Mouse (Mus musculus) spleen, postnatal 14 days (tissue): ENCODE results near the gene Focad.

Experiments used
- DNase-seq, 2 experiments: peaks; one replicate each; pipeline ENCODE4 v3.0.0; 2021 to 2022; ENCODE audit warnings: low spot score in 2 of 2

Gene Focad

DNA sequence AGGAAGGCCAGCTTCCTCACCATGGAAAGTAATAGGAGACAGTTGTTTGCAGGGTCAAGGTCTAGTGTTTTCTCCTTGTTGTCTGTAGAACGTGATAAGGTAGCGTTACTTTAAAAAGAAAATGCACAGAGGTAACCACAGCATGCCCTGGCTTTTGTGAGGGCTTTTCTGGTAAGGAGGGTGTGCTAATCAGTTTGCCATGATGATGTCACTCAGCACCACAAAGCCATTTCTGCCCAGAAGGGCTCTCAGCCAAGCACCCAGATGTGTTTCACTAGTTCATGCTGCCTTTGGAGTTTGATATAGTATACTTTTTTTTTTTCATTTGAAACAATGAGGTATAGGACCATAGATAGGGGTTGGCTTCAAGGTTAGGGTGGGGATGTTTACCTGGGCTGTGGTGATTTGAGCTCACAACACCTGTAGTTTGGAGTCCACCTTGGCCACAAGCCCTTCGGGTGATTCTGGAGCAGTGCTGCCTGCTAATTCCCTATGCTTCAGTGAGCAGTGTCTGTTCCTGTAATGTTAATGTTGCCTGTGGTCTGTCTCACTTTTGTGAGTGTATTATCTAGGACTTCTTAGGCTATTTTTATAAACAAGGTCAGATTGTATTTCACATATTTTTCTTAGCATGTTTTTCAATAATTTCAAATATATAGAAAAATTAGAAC lies 61.2 kb downstream of the Focad start:
- DNase-seq: no peak

DNA sequence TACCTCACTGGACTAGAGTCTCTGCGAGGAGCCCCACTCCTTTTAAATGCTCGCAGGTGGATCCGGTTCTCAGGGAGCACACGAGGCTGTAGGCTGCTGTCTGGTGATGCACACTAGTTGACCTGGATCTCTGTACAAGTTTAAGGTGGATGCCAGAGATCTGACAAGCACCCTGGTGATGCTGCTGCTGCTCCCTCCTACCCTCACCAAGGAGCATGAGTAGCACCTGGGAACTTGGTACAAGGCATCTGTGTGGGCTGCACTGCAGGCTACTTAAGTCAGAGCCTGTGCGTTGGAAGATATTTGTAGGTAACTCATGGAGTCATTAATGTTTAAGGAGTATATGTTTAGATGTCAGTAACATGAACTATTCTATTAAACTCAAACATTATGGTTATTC lies 62.5 kb downstream of the Focad start:
- no peak for DNase-seq

DNA sequence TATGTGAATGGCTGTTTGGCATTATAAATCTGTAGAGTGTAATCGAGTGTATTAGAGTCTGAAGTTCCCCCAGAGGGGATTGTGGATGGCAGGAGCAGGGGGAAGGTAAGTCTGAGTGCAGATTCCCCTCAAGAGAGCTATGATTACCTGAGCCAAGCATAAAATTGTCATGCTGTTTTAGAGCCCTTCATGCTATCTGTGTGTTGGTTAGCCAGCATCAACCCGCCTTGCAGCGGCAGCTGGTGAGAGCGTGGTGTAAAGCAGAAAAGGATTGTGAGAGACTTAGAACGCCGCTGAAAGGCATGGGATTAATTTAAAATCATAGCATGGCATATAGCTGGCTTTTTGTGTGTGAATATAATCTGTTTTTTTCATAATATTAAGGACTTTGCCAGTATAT lies 63.2 kb downstream of the Focad start:
- no peak for DNase-seq

DNA sequence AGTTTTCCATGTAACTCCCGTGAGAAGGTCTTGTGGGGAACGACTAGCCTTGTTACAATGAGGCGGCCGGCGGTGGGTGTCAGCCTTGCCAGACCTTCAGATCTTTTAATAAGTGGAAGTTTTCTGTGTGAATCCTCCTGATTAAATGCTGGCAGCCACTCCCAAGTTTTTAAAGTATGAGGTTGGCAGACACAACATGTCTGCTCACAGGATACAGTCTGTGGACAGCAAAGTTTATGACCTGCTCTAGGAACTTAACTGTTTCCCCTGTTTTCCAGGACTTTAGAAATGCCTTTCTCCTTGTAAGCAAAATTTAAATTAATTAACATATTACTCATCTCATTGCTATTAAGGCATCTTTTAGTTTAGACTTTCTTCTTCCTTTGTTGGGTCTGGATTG lies 64.8 kb downstream of the Focad start:
- no peak for DNase-seq

DNA sequence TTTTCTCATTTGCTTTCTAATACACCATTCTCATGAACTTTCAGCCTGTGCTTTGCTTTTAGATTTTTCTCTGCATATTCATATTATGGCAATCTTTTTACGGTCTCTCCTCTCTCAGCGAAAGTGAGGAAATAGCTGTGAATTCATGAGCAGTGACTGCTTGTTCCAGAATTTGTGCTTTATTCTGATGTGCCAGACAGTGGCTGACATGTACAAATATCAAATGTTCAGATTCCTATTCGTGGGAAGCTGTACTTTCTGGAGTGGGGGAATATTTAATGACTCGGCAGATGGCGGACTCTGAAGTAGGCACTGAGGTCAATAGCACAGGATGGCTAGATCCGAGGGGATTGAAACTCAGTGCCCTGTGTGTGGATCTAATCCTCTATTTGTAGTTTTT lies 65.3 kb downstream of the Focad start:
- no peak for DNase-seq

DNA sequence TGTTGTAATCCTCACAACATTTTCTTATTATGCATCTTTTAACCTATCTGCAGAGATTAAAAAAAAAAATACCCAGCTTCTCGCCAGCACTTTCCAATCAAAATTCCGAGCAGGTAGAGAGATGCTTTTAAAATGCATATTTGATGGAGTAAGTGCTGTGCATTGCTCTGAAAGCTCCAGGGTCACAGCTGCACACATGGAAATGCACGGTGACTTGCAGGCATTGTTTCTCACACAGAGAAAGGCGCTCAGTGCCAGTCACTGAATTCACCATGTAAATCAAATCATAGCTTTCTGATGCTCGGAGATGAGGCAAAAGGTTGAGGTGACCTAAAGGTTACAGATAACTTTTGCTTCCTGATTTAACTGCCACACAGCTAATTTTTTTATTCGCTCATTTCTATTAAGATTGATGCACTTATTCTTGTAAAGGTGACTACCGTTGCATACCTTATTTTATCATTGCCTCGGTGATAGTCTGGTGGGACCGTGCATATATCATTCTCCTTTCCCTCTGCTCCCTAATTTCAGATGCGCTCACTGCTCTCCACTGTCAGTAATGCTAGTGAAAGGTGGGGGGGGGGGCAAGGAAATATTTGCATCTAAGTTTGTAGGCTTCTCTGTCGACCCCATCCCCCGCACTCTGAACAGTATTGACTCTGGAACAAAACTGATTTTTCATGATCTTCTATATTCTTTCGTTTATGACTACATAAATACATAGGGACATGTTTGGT lies 69.2 kb downstream of the Focad start:
- no peak for DNase-seq

DNA sequence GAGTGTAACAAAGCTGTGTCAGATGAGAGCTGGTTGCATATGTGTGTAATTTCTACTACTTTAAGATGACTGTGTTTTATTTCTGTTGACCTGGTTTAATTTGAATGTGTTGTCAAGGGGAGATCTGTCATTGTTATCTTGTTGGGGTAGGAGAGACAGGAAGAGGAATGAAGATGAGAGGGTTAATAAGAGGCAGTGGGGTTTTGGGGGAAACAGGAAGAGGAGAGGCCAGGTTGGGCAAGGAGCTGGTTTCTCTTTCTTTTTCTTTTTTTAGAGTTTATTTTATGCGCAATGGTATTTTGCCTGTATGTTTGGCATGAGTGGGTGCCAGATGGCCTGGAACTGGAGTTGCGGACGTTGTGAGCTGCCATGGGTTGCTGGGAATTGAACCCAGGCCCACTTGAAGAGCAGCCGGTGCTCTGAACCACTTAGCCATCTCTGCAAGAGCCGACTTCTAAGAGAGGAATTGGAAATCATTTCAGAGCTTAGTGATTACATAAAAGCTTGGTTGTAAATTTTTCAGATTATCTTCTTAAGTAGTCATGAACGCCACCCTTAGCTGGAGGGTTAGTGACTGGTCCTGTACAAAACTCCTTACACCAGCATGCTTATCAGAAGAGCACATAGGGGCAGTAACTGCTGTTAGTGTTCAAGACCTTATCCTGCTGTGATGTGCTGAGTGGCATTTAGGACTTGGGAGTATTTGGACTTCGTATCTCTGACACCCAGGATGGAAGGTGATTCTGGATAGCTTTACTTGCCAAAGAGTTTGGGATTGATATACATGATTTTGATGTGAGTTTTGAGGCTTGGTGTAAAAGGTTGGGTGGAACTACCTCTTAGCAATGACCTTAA lies 72.8 kb downstream of the Focad start:
- DNase-seq: no peak

DNA sequence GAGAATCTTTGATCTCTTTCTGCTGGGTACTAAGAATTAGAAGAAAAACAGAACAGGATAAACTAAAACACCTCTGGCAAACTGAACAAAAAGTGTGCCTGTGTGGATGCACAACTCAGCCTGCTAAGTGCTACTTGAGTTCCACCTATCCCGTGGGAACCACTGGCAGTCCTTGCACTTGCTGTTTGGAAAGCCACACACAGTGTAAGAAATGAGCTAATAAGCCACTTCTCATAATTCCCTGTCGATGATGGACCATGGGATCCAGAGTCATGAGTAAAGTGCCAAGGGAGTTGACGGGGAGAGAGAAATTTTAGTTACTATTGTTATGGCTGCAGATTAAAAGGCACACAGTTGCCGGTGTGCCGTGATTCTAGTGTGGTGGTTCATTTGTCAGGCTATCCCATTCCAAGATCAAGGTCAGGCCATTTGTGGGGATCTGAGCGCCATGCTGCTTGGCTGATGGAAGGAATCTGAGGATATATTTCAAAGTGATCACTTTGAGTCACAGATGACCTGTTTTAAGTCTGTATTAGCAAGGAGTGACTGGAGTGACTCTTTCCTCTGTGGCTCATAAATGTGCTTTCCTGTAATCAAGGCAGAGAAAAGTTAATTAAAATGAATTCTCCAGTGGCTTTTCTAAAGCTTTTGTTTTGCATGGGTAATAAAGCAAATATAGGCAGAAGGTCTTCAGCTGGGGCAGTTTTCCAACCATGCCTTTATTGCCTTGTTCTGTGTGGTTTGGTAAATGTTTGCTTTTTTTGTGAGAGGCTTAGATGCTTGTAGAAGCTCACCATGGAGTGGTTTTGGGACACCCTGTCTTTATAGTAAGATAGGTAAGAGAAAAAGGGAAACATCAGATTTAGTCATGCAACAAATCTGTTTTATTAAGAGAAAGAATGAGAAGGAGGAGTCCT lies 80.9 kb downstream of the Focad start:
- no peak for DNase-seq

DNA sequence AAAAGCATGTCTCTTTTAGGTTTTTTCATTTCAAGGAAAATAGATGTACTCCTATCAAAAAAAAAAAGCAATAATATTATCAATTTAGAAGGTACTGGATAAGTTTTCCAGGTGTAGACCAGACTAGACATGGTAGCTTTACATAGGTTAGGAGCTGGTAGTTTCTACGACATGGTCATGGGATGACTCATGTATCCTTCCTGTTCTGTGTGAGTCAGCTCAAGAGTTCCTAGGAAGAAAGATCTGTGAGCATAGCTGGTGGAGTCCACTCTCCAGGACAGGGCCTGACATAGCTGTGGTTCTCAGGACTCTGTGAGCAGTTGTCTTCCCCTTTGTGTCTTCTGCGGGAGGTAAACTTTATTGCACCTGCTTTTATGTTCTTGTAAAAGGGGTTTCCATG lies 84.9 kb downstream of the Focad start:
- no peak for DNase-seq

DNA sequence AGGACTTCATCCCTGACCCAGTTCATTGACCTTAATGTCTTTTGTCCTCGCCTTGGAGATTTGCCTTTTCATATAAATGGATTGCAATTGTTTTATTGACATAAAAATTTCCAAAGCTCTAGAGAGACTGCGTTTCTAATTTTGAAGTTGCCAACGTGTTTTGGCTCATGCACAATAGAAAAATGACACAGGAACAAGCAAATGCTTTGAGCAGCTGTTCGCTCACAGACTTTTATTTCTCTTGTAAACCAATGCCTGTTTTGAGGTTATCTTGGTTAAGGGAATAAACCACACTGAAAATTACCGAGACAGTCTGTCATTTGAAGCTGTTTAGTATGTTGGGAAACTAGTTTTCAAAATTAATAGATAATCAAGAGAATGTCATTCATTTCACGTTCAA lies 89.9 kb downstream of the Focad start:
- no peak for DNase-seq

DNA sequence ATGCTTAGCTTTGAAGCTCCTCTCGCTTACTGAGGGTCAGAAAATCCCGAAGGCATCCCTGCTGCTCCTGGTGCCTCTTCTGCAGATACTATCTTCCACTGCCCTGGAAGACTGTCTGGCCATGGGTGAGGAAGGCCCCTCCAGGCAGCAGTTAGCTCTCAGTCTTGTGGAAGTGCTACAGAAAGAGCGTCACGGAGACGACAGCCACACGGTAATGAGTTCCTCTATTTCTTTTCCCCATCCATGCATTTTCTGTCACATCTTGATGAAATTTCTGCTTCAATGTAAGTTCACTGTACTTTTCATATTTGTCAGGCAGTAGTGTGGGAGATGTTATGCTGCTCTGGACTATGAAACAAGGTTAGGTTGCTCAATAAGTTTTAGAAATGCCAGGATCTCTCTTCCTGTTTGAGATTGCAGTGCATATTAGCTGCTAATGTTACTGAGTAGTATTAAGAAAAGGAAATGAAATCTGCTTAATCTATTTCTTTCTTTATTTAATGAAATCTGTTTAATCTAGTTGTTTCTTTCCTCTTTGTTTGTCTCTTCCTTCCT lies 91.5 kb downstream of the Focad start:
- DNase-seq: no peak

DNA sequence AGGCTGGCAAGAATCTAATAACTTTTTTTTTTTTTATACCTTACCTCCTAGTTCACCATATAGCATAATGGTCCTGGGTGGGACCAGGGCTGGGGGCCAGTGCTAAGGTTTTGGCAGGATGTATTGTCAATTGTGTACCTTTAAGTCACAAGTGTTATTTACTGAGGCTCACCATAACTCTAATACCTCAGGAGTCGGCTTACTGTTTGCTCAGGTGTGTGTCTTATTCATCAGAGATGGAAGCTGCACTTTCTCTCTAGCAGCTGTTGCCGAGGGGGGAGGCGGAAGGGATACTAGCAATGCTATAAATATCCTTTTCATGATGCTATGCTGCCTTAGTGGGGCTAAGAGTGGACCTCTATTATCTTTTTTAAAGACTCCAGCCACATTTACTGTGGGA lies 93.2 kb downstream of the Focad start:
- DNase-seq: no peak

DNA sequence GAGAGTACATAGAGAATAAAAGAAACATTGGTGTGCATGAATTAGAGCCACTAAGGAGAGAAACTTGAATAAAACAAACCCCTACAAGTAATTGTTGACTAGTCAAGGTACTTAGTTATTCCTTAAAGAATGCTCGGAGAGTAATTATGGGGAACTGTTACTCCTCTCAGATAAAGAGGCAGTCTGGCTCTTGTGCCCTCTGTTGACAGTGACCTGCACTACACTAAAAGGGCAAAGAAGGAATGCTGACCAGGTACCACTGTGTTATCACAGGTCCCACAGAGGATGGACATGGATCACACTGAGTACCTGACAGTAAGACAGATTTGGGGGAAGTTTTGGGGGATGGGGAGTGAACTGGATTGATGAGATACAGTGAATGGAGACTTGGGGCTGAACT lies 95.1 kb downstream of the Focad start:
- no peak for DNase-seq

DNA sequence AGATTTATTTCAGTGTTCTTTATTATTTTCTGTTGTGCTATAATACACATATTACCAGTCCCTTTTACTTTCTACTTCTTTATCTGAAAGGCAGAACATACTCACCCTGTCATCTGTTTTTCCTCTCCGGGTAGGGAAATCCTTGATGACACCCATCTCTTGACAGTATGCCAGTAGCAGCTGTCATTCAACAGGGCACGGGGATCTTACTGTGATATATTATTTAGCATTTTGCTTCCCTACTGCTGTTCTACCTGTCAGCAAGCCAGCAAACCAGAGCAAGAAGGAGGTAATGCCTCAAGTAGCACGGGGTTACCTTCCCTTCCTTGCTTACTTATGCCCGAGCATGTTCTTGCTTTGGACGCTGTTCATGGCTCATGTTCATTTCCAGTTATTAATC lies 99.8 kb downstream of the Focad start:
- DNase-seq: no peak

DNA sequence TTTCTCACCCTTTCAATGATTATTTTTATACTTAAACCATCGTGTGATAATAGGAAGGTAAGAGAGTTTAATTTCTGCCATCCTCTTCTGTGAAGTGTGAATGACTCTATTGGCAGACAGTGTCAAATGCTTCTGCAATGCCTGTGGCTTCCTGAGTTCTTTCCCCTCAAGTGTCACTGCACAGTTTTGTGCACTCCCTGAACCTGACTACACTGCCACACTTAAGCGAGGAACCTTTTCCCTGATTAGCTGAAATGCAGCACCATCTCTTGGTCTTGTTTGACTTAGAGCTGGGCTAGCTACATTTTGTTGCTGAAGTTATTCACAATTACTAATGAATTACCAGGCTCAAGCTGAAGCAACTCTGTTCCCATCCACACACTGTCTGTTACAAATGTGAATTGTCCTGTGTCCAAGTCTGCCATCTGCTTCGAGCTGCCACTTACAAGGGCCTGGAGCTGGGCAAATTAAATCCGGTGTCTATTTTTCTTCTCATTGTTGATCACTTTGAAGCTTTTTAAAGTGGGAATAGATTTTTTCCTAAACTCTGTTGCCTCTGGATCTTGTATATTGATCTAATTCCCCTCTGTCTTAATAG lies 101.6 kb downstream of the Focad start:
- DNase-seq: no peak

DNA sequence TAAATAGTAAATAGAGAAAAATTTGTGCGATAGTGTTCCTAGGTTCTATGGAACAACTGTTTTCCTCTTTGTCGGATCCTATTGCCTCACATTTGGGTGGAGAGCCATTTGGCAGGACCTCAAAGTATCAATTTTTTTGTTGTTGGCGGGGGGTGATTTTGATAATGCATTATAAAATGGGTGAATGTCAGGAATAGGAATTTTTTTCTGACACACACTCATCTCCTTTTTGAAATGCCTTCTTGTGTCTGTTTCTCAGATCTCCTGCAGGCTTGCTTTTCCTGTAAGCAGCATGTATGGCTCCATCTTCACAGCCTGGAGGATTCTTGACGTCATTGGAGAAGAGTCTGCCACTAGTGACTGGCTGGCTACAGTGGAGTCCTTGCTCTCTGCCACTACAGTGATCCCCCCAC lies 102.1 kb downstream of the Focad start:
- no peak for DNase-seq

DNA sequence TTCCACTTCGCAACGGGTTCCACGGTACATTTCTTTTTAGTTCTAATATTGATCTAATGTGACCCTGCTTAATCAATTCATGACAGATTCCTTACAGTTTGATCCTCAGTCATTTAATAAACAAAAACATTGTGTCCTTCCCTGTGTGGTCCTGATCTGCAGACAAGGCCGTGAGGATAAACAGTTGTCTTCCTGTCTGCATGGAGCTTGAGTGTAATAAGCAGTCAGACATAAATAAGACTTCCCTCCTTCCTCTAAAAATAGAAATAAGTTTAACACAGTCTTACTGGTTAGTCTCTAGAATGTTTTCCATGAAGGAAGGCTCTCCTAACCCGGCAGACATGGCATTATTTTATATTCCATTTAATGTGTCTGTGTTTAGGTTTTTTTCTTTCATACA lies 102.8 kb downstream of the Focad start:
- no peak for DNase-seq

DNA sequence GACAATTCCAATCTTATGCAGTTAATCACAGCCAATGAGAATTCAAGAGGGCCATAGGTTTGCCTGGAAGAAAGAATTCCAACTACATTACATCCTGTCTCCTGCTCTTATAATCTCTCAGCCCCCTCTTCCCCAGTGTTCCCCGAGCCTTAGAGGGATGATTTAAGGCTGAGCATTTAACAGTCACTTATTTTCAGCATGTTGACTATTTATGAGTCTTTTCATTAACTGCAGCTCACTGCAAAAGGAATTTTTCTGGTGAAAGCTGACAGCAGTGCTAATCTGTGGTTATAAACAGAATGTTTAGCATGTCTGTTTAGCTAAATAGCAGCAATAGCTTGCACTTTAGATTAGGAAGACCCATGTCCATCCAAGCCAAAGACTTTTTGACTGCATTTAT lies 104.8 kb downstream of the Focad start:
- no peak for DNase-seq

DNA sequence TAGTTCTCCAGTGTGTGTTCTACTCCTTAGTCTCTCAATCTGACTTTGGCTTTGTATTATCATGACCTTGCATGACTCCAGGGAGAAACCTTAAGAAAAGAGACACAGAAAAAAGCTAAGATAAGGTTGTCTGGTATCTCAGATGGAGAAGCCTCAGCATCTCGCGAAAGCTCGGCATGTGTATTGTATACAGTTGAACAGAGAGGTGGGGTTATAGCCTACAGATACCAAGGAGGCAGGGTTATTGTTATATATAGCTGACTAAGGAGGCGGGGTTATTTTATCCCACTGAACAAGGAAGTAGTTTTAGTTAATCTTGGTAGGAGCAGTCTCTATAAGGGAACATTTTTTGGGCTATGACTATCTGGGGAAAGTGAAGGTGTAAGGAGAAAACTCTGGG lies 106.6 kb downstream of the Focad start:
- DNase-seq: no peak

DNA sequence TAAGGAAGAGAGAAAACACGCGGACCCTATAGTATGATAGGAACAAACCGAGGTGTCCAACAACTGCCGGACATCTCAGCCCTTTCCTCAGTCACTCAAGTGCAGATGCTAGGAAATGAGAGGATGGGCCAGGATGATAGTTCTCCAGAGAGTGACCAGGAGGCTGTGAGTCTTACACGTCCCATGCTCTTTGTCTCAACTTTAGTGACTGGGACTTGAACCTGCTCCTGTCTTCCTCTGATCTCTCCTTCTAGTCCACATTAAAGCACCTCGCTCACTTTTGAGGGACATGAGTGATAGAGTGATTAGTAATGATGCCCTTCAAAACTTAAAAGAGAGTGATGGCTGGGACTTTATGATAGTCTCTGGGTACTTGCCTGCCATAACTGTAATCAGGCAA lies 114.2 kb downstream of the Focad start:
- no peak for DNase-seq

DNA sequence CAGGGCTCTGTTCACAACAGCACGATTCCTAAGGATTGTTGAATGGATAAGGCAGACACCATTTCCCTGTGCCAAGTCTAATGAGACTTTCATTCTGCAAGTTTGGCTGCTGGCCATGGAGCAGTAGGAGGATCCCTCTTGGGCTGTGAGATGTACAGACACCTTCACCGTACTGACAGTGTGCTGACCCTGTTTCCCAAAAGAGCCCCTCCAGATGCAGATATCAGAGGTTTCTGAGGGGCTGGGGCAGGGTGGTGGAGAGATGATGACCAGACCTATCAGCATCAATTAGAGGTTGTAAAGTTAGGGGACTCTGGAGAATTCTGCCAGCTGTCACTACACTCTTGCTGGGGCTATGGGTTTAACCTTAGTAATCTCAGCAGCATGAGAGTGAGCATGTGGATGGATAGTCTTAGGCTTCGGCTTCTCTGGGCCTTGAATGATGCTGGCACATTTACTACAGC lies 115.0 kb downstream of the Focad start:
- no peak for DNase-seq
